Comparison of ENCODE assay signal across 8 mouse cellular contexts in genomic region chr3:21934731-21935271, GRCm38 (mm10).
DNase-seq lines count a peak whose midpoint lies in the region; ATAC-seq and TF ChIP-seq lines count a peak whose summit lies in the region.

No protein-coding gene starts in this region.

- peak; percentile 69 for DNase-seq in lung, embryonic 14.5 days
- DNase-seq in lung, adult 2 months = no peak
- DNase-seq in cerebellum, postnatal 25 days = peak; percentile 15 to 26
- no peak for DNase-seq in limb, embryonic 14.5 days (ENCODE audit: low spot score)
- DNase-seq in urinary bladder, adult 2 months (ENCODE audit: low spot score) = no peak
- DNase-seq in frontal cortex, postnatal 10 days (ENCODE audit: low spot score in 2 of 2) = no peak

- TF ChIP-seq POLR2A in lung, adult 2 months (IDR thresholded peaks at IDR 0.05; ENCODE audit: borderline replicate concordance, extremely low read depth, low read depth, low read length) = no peak
- TF ChIP-seq POLR2A in limb, embryonic 14.5 days (IDR thresholded peaks at IDR 0.05; ENCODE audit: borderline replicate concordance, extremely low read depth, insufficient read depth, insufficient read length) = no peak

- H3K4me1 ChIP-seq in lung, embryonic 14.5 days (ENCODE audit: insufficient read depth) = peaks cover 18% of the 10 kb centered on the region; the same call in 1 of the 2 replicates
- H3K4me1 ChIP-seq in lung, adult 2 months (ENCODE audit: control insufficient read depth, insufficient read depth, low read length) = peaks cover 18% of the 10 kb centered on the region
- peaks cover 23% of the 10 kb centered on the region for H3K4me1 ChIP-seq in heart, embryonic 15.5 days (replicated peaks)
- peaks cover 36% of the 10 kb centered on the region for H3K4me1 ChIP-seq in limb, embryonic 14.5 days (ENCODE audit: control insufficient read depth, insufficient read depth, low read length)

- H3K9ac ChIP-seq in lung, embryonic 14.5 days = no peak overlapping the region
- H3K9ac ChIP-seq in heart, embryonic 15.5 days = no peak overlapping the region
- H3K9ac ChIP-seq in limb, embryonic 14.5 days (ENCODE audit: low read depth, low read length, severe bottlenecking) = no peak overlapping the region

- peak overlapping the region; percentile 33; the same call in 1 of the 2 replicates for H3K4me3 ChIP-seq in lung, embryonic 14.5 days (ENCODE audit: low read depth, low read length)
- H3K4me3 ChIP-seq in lung, adult 2 months (replicated peaks; ENCODE audit: extremely low read depth, low read depth, low read length) = no peak overlapping the region
- H3K4me3 ChIP-seq in heart, embryonic 15.5 days = no peak overlapping the region
- no peak overlapping the region for H3K4me3 ChIP-seq in limb, embryonic 14.5 days (replicated peaks; ENCODE audit: low read length)

- no peak for TF ChIP-seq CTCF in lung, embryonic 14.5 days (IDR thresholded peaks at IDR 0.05; ENCODE audit: low read depth)
- no peak for TF ChIP-seq CTCF in lung, adult 2 months (IDR thresholded peaks at IDR 0.05; ENCODE audit: insufficient read depth, low read length)

- H3K27ac ChIP-seq in lung, embryonic 14.5 days (ENCODE audit: low read depth) = peak overlapping the region; percentile 89
- H3K27ac ChIP-seq in heart, embryonic 15.5 days = peak overlapping the region; percentile 82
- H3K27ac ChIP-seq in limb, embryonic 14.5 days (replicated peaks; ENCODE audit: low read depth, low read length) = peak overlapping the region; percentile 82

- 6% methylated on average over 5 of the region's 5 CpGs for WGBS in lung, embryonic 14.5 days
- 15% methylated on average over 5 of the region's 5 CpGs for WGBS in lung, adult 2 months
- WGBS in heart, embryonic 15.5 days = 22% methylated on average over 5 of the region's 5 CpGs
- 8% methylated on average over 5 of the region's 5 CpGs for WGBS in limb, embryonic 14.5 days

- ATAC-seq in lung, embryonic 14.5 days (ENCODE audit: insufficient read depth) = no peak
- no peak for ATAC-seq in heart, embryonic 15.5 days (replicated peaks; ENCODE audit: insufficient number of reproducible peaks, insufficient read depth, low FRiP score, low read depth)
- no peak for ATAC-seq in limb, embryonic 14.5 days (ENCODE audit: low FRiP score, low read depth)
- ATAC-seq in monocyte, adult 5-6 weeks (replicated peaks; ENCODE audit: insufficient number of reproducible peaks, low FRiP score, low TSS enrichment, poor library complexity, severe bottlenecking) = 0 out of 2 replicates have a peak, but pooled peaks have one; percentile 11

- no peaks in the 10 kb centered on the region for H3K36me3 ChIP-seq in lung, embryonic 14.5 days (ENCODE audit: insufficient read depth)
- H3K36me3 ChIP-seq in heart, embryonic 15.5 days = no peaks in the 10 kb centered on the region
- H3K36me3 ChIP-seq in limb, embryonic 14.5 days (ENCODE audit: control insufficient read depth, insufficient read depth, low read length) = no peaks in the 10 kb centered on the region

- no peaks in the 10 kb centered on the region for H3K9me3 ChIP-seq in lung, embryonic 14.5 days (ENCODE audit: low read depth, low read length)
- no peaks in the 10 kb centered on the region for H3K9me3 ChIP-seq in heart, embryonic 15.5 days (replicated peaks)
- H3K9me3 ChIP-seq in limb, embryonic 14.5 days (ENCODE audit: control insufficient read depth, low read length) = no peaks in the 10 kb centered on the region

- H3K27me3 ChIP-seq in lung, embryonic 14.5 days (ENCODE audit: insufficient read depth, low read length) = no peaks in the 10 kb centered on the region
- no peaks in the 10 kb centered on the region for H3K27me3 ChIP-seq in heart, embryonic 15.5 days
- no peaks in the 10 kb centered on the region for H3K27me3 ChIP-seq in limb, embryonic 14.5 days (ENCODE audit: control insufficient read depth, insufficient read depth, low read length)

- peak overlapping the region; percentile 62 for H3K4me2 ChIP-seq in lung, embryonic 14.5 days
- H3K4me2 ChIP-seq in heart, embryonic 15.5 days = peak overlapping the region; percentile 65
- H3K4me2 ChIP-seq in limb, embryonic 14.5 days (replicated peaks; ENCODE audit: low read depth, low read length, severe bottlenecking) = peak overlapping the region; percentile 59

Comparison
In these comparisons a context has a peak if more than half of its experiments do, and no peak if none do; other contexts are left out.
1. DNase-seq: peak in lung, embryonic 14.5 days (single experiment) and cerebellum, postnatal 25 days (2 of 2); none in lung, adult 2 months (single experiment), limb, embryonic 14.5 days (single experiment), urinary bladder, adult 2 months (single experiment) and frontal cortex, postnatal 10 days (0 of 2).
2. Peak in every context shown above with its lines, with median percentiles within 50 percentile points of each other: H3K27ac ChIP-seq and H3K4me2 ChIP-seq.